21 mouse cellular contexts compared by ENCODE assay signal in the genomic region with DNA sequence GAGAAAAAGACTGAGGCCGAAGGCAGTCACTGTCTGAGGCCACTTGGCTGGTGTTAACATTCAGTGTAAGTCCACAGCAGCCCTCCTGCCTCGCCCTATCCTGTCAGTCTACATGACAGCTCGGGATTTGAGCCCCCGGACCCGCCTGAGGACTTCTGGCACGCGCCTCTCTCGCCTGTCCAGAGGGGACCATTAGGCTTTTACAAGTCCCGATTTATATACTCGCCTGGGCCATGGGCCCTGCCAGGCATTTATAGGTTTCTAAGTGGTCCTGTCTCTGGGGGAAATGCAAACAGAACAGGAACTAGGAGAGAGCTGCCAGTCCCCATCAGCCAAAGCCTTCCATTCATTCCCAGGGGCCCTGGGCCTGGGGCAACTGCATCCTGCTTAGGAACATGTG. TPM values are rescaled to one million over a fixed set of nuclear protein-coding genes. Genes with fewer than 3 reads are reported as not detected.
DNase-seq lines count a peak whose midpoint lies in the region; ATAC-seq lines count a peak whose summit lies in the region.
"Had no signal": no experiment of that assay in that cellular context is flagged by ENCODE, and none has a peak within 500 bp of the region (broad histone marks: within the 10 kb centered on the region; RNA-seq: fewer than 3 reads in every experiment).

No protein-coding gene starts in this region.

- H3K9ac ChIP-seq in midbrain, embryonic 13.5 days (replicated peaks): no peak overlapping the region
- H3K9ac ChIP-seq in midbrain, embryonic 11.5 days (ENCODE audit: low read length): no peak overlapping the region
- H3K9ac ChIP-seq in hindbrain, embryonic 14.5 days: no peak overlapping the region
- no peak overlapping the region for H3K9ac ChIP-seq in intestine, embryonic 16.5 days (ENCODE audit: low read depth, low read length)
- H3K9ac ChIP-seq: kidney, embryonic 15.5 days; liver, embryonic 13.5 days; lung, embryonic 14.5 days; midbrain, embryonic 12.5 days had no signal

- no peak overlapping the region for H3K4me2 ChIP-seq in midbrain, embryonic 13.5 days (replicated peaks)
- no peak overlapping the region for H3K4me2 ChIP-seq in midbrain, embryonic 11.5 days
- no peak overlapping the region for H3K4me2 ChIP-seq in hindbrain, embryonic 14.5 days (replicated peaks)
- no peak overlapping the region for H3K4me2 ChIP-seq in intestine, embryonic 16.5 days (ENCODE audit: low read depth, low read length)
- H3K4me2 ChIP-seq: heart, embryonic 11.5 days; kidney, embryonic 15.5 days; liver, embryonic 13.5 days; lung, embryonic 14.5 days; midbrain, embryonic 12.5 days had no signal

- peak; percentile 34; the same call in 1 of the 2 replicates for ATAC-seq in midbrain, embryonic 13.5 days
- no peak for ATAC-seq in midbrain, embryonic 11.5 days (ENCODE audit: low FRiP score)
- ATAC-seq in hindbrain, embryonic 14.5 days (ENCODE audit: low FRiP score): peak; percentile 42; the same call in 1 of the 2 replicates
- ATAC-seq in intestine, embryonic 16.5 days: 0 out of 2 replicates have a peak, but pooled peaks have one; percentile 18
- no peak for ATAC-seq in frontal cortex, adult (ENCODE audit: low TSS enrichment)
- ATAC-seq: forebrain, embryonic 14.5 days had no signal

- 0 out of 2 replicates have a peak, but pooled peaks cover 4% of the 10 kb centered on the region for H3K27me3 ChIP-seq in midbrain, embryonic 13.5 days
- no peaks in the 10 kb centered on the region for H3K27me3 ChIP-seq in midbrain, embryonic 11.5 days (ENCODE audit: control insufficient read depth, insufficient read depth, low read length)
- H3K27me3 ChIP-seq in hindbrain, embryonic 14.5 days (ENCODE audit: control insufficient read depth, insufficient read depth, low read length): no peaks in the 10 kb centered on the region
- no peaks in the 10 kb centered on the region for H3K27me3 ChIP-seq in intestine, embryonic 16.5 days (replicated peaks; ENCODE audit: control insufficient read depth, insufficient read depth, low read length)
- H3K27me3 ChIP-seq: kidney, embryonic 15.5 days had no signal

- no peak for DNase-seq in midbrain, embryonic 11.5 days (ENCODE audit: low spot score, missing footprints)
- no peak for DNase-seq in hindbrain, embryonic 14.5 days (ENCODE audit: low spot score)
- DNase-seq in mesoderm, embryonic 11.5 days (ENCODE audit: low read depth, low spot score): peak; percentile 37
- no peak for DNase-seq in layer of hippocampus, adult 8-10 months (ENCODE audit: low spot score in 2 of 2)
- DNase-seq: layer of hippocampus, postnatal 36 days; right cerebral cortex, adult 18-20 months had no signal

- 74% methylated on average over 10 of the region's 10 CpGs for WGBS in midbrain, embryonic 13.5 days
- 88% methylated on average over 10 of the region's 10 CpGs for WGBS in midbrain, embryonic 11.5 days
- WGBS in hindbrain, embryonic 14.5 days: 63% methylated on average over 10 of the region's 10 CpGs
- WGBS in intestine, embryonic 16.5 days: 59% methylated on average over 10 of the region's 10 CpGs

- H3K27ac ChIP-seq in midbrain, embryonic 13.5 days: no peak overlapping the region
- no peak overlapping the region for H3K27ac ChIP-seq in midbrain, embryonic 11.5 days (ENCODE audit: low read depth, low read length)
- H3K27ac ChIP-seq in hindbrain, embryonic 14.5 days: no peak overlapping the region
- peak overlapping the region; percentile 21; the same call in 1 of the 2 replicates for H3K27ac ChIP-seq in intestine, embryonic 16.5 days (ENCODE audit: low read length)
- H3K27ac ChIP-seq: kidney, embryonic 15.5 days; liver, embryonic 13.5 days; midbrain, embryonic 12.5 days had no signal

- H3K36me3 ChIP-seq in midbrain, embryonic 13.5 days: no peaks in the 10 kb centered on the region
- H3K36me3 ChIP-seq in midbrain, embryonic 11.5 days (ENCODE audit: control insufficient read depth, insufficient read depth, low read length): no peaks in the 10 kb centered on the region
- H3K36me3 ChIP-seq in hindbrain, embryonic 14.5 days (replicated peaks; ENCODE audit: control insufficient read depth, insufficient read depth): no peaks in the 10 kb centered on the region
- H3K36me3 ChIP-seq in intestine, embryonic 16.5 days (ENCODE audit: control insufficient read depth, insufficient read depth, low read length): no peaks in the 10 kb centered on the region
- H3K36me3 ChIP-seq: kidney, embryonic 15.5 days; liver, embryonic 13.5 days; midbrain, embryonic 12.5 days had no signal

- H3K4me3 ChIP-seq in midbrain, embryonic 13.5 days (replicated peaks): no peak overlapping the region
- H3K4me3 ChIP-seq in midbrain, embryonic 11.5 days (ENCODE audit: low read depth, low read length): no peak overlapping the region
- H3K4me3 ChIP-seq in hindbrain, embryonic 14.5 days (replicated peaks; ENCODE audit: low read length): no peak overlapping the region
- no peak overlapping the region for H3K4me3 ChIP-seq in intestine, embryonic 16.5 days (ENCODE audit: low read length)
- H3K4me3 ChIP-seq: erythroblast, embryonic 14.5 days; kidney, embryonic 15.5 days; liver, embryonic 13.5 days; midbrain, embryonic 12.5 days had no signal

- H3K4me1 ChIP-seq in midbrain, embryonic 13.5 days (replicated peaks): peaks cover 4% of the 10 kb centered on the region; the same call in 1 of the 2 replicates
- H3K4me1 ChIP-seq in midbrain, embryonic 11.5 days (ENCODE audit: control insufficient read depth, insufficient read depth, low read length): peaks cover 2% of the 10 kb centered on the region; the same call in 1 of the 2 replicates
- 0 out of 2 replicates have a peak, but pooled peaks cover 5% of the 10 kb centered on the region for H3K4me1 ChIP-seq in hindbrain, embryonic 14.5 days (replicated peaks; ENCODE audit: control insufficient read depth, insufficient read depth, low read length)
- peaks cover 13% of the 10 kb centered on the region for H3K4me1 ChIP-seq in intestine, embryonic 16.5 days (ENCODE audit: control insufficient read depth, insufficient read depth, low read length)
- H3K4me1 ChIP-seq: kidney, embryonic 15.5 days; liver, embryonic 13.5 days had no signal

- H3K9me3 ChIP-seq in midbrain, embryonic 13.5 days: no peaks in the 10 kb centered on the region
- no peaks in the 10 kb centered on the region for H3K9me3 ChIP-seq in midbrain, embryonic 11.5 days (ENCODE audit: control insufficient read depth, low read length)
- no peaks in the 10 kb centered on the region for H3K9me3 ChIP-seq in hindbrain, embryonic 14.5 days (ENCODE audit: control insufficient read depth, low read length)
- H3K9me3 ChIP-seq in intestine, embryonic 16.5 days (ENCODE audit: control insufficient read depth, low read length): no peaks in the 10 kb centered on the region
- H3K9me3 ChIP-seq: kidney, embryonic 15.5 days; liver, embryonic 13.5 days; midbrain, embryonic 12.5 days had no signal

RNA-seq across cellular contexts. Expression of gene Dmrtb1, which starts 45.7 kb away (rescaled TPM):
- 79.2 and 91.8 TPM in 2 replicates for polyA plus RNA-seq in midbrain, embryonic 13.5 days (2015; fragmentation: Nextera tagmentation; extraction: Ambion mirVana)
- polyA plus RNA-seq in midbrain, embryonic 11.5 days (2014; fragmentation: Nextera tagmentation; extraction: Ambion mirVana): 11.6 and 12.8 TPM in 2 replicates
- polyA plus RNA-seq in hindbrain, embryonic 14.5 days (2014; fragmentation: Nextera tagmentation; extraction: Ambion mirVana): 6.8 and 7.6 TPM in 2 replicates
- not detected in 2 replicates for polyA plus RNA-seq in intestine, embryonic 16.5 days (2015; fragmentation: Nextera tagmentation; extraction: Ambion mirVana)
- total RNA-seq in layer of hippocampus, adult 8-10 months (2022): 1 to 10 TPM in 1 of 4 experiments, under 1 TPM in 2, not detected in 1; 0.59 to 1.4 (median 0.76) TPM
- total RNA-seq: adrenal gland, adult 2 months; common myeloid progenitor, adult 5-6 weeks; gastrocnemius, adult 18-20 months; heart, postnatal 10 days had no signal
- polyA plus RNA-seq: adrenal gland, adult 2 months; heart, embryonic 11.5 days; kidney, embryonic 15.5 days; liver, embryonic 13.5 days; lung, embryonic 14.5 days; small intestine, adult 2 months had no signal

Comparison
In these comparisons a context has a peak if more than half of its experiments do, and no peak if none do; other contexts are left out.
1. ATAC-seq: peak in midbrain, embryonic 13.5 days (single experiment), hindbrain, embryonic 14.5 days (single experiment) and intestine, embryonic 16.5 days (single experiment); none in midbrain, embryonic 11.5 days (single experiment) and frontal cortex, adult (single experiment).